Mouse (Mus musculus) ES-E14 (cell line): Measurements from ENCODE around the gene Selp. TPM values are rescaled to one million over a fixed set of nuclear protein-coding genes. Genes with fewer than 3 reads are reported as not detected.

Source experiments
- DNase-seq: peaks from one replicate; pipeline ENCODE4 v3.0.0-alpha.2; 2013; ENCODE audit warnings: low read depth, low spot score
- H3K27ac ChIP-seq: 2 replicates; pipeline ENCODE4 v1.5.1; 2012; ENCODE audit warnings: low read depth, mild to moderate bottlenecking, low read length, moderate library complexity, mixed read lengths; ENCODE audit not compliant: poor library complexity, insufficient read depth, severe bottlenecking
- H3K36me3 ChIP-seq: 2 replicates; pipeline ENCODE4 v1.6.1; 2012; ENCODE audit warnings: mild to moderate bottlenecking, low read length, moderate library complexity, mixed read lengths; ENCODE audit not compliant: control insufficient read depth, poor library complexity, insufficient read depth, severe bottlenecking
- H3K4me1 ChIP-seq, 2 experiments: fragments of 150-350 bp in 1 of 2; sonication (generic) in 1 of 2; 2 replicates each; pipeline ENCODE4 v1.6.1; 2012; ENCODE audit warnings: low read length in 2 of 2, mild to moderate bottlenecking in 1 of 2, mixed read lengths in 1 of 2; ENCODE audit not compliant: control insufficient read depth in 2 of 2, insufficient read depth in 2 of 2, poor library complexity in 1 of 2
- H3K4me3 ChIP-seq, 2 experiments: fragments of 150-350 bp in 1 of 2; sonication (generic) in 1 of 2; 2 replicates each; pipeline ENCODE4 v1.5.1; 2012; ENCODE audit warnings: low read length in 2 of 2, low read depth in 1 of 2, mild to moderate bottlenecking in 1 of 2, mixed read lengths in 1 of 2; ENCODE audit not compliant: insufficient read depth in 1 of 2, poor library complexity in 1 of 2, severe bottlenecking in 1 of 2
- H3K9ac ChIP-seq: 2 replicates; pipeline ENCODE4 v1.6.1; 2012; ENCODE audit warnings: low read depth, mild to moderate bottlenecking, low read length, mixed read lengths; ENCODE audit not compliant: poor library complexity, insufficient read depth, severe bottlenecking
- H3K9me3 ChIP-seq: fragments of 150-350 bp; sonication (generic); 2 replicates; pipeline ENCODE4 v1.6.1; 2012; ENCODE audit warnings: low read depth, mild to moderate bottlenecking, low read length; ENCODE audit not compliant: control insufficient read depth, insufficient read depth
- CHD2 ChIP-seq: IDR thresholded peaks from 2 replicates; pipeline ENCODE4 v1.6.1; 2014; ENCODE audit warnings: mild to moderate bottlenecking, low read depth, low read length, inconsistent platforms
- HCFC1 ChIP-seq: IDR thresholded peaks from 2 replicates; pipeline ENCODE4 v1.6.1; 2012; ENCODE audit warnings: low read length, inconsistent platforms, borderline replicate concordance; ENCODE audit not compliant: insufficient read depth
- MAFK ChIP-seq: IDR thresholded peaks from 2 replicates; pipeline ENCODE4 v1.6.1; 2014; ENCODE audit warnings: mild to moderate bottlenecking, low read depth, low read length, inconsistent platforms; ENCODE audit not compliant: insufficient read depth
- ZC3H11A ChIP-seq: IDR thresholded peaks from 2 replicates; pipeline ENCODE4 v1.6.1; 2012; ENCODE audit warnings: low read depth, mild to moderate bottlenecking, inconsistent platforms, low read length, borderline replicate concordance
- ZNF384 ChIP-seq: IDR thresholded peaks from 2 replicates; pipeline ENCODE4 v1.6.1; 2012; ENCODE audit warnings: low read depth, low read length, inconsistent platforms
- in situ Hi-C, 2 experiments: fragments of 600-800 bp; cut with MboI; formaldehyde crosslinking; loops; one replicate each; pipeline ENCODE4 v1.15.1; 2025; ENCODE audit warnings: low sequenced_read_pairs in 2 of 2, inconsistent platforms in 1 of 2; ENCODE audit not compliant: unreplicated experiment in 2 of 2
- total RNA-seq: library from RNA; depleted of rRNA; stranded (reverse); fragments of 300-350 nt; gene quantifications from 2 replicates; pipeline ENCODE4 v1.2.3, GENCODE M21; 2012

Gene Selp
- total RNA-seq, 1 experiment, result 0.22 TPM

DNA sequence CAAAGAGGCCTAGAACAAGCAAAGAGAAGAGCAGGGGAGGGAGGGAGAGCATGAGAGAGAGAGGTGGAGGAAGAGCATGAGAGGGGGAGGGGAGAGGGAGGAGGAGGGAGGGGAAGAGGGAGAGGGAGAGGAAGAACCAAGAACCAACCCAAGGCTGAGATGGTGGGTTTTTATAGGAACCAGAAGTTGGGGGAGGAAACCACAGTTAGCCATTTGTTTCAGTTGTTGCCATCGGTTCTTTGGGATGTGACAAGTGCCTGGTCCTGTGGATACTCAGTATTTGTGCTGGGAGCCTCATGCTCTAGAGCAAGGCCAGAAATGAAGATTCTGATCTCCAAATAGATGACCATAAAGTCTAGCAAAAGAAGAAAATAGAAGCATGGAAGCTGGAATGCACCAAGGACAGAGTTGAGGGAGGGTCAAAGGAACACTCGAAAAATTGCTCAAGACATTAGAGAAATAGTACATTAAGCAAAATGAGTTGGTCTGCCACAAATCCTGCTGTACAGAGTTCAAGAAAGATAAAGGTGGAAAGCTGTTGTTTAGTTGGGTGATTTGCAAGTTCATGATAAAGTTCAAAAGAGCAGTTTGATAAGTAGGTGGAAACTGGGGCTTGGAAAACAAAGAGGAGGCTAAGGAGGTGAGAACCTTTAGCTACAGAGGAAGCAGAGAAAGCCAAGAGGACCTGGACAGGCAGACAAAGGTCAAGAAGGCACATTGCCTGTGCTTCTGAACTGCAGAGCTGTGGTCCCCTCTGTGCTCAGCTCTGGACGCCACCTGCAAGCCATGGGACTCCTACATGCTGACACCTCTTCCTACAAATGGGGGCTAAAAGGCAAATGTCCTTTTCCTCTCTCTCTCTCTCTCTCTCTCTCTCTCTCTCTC, 5.1 kb downstream of the Selp start:
- Histone ChIP-seq H3K4me3 (no peak overlapping the region), H3K27ac (no peak overlapping the region), H3K9me3 (no peaks in the 10 kb centered on the region), H3K4me1 (no peaks in the 10 kb centered on the region), H3K36me3 (no peaks in the 10 kb centered on the region), H3K9ac (no peak overlapping the region)
- no peak for TF ChIP-seq HCFC1
- no peak for TF ChIP-seq CHD2
- TF ChIP-seq MAFK, result no peak
- TF ChIP-seq ZNF384, result no peak
- no peak for TF ChIP-seq ZC3H11A
- no peak for DNase-seq
- in situ Hi-C loops, result no loop called here

DNA sequence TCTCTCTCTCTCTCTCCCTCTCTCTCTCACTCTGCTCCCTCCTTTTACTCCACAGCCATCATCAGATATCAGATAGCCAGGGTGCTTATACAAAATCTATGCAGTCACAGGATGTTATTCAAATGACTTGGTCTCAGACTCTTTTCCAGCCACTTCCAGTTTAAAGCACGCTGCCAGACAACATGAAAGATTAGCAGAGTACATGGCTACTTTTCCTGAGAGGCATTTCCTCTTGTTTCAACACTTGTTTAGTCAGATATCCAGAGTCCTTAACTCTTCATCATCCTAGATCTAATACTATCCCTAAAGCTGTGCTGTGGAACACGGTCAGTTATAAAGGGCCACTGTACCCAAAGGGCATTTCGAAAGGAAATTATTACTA, 5.7 kb downstream of the Selp start:
- Histone ChIP-seq H3K9me3 (no peaks in the 10 kb centered on the region), H3K27ac (no peak overlapping the region), H3K9ac (no peak overlapping the region), H3K4me1 (no peaks in the 10 kb centered on the region), H3K36me3 (no peaks in the 10 kb centered on the region), H3K4me3 (no peak overlapping the region)
- TF ChIP-seq ZC3H11A, result no peak
- no peak for TF ChIP-seq MAFK
- TF ChIP-seq CHD2, result no peak
- TF ChIP-seq HCFC1, result no peak
- TF ChIP-seq ZNF384, result no peak
- in situ Hi-C loops, result no loop called here
- no peak for DNase-seq

DNA sequence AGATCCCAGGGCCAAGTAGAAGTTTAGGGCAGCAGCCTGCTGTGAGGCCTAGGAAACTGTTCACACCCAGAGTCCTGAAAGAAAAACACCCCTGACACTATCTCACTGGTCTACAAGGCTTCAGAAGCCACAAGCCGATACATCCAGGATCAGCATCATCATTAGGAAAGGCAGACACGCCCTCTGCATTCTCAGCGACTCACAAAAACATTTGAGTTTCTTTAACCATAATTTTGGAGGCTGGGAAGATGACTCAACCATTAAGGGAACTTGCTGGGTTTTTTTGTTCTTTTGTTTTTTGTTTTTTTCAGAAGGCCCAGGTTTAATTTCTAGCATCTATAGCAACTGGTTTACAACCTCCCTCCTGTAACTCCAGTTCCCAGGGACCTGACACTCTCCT, 8.8 kb downstream of the Selp start:
- H3K36me3 ChIP-seq, result no peaks in the 10 kb centered on the region
- no peak overlapping the region for H3K4me3 ChIP-seq
- TF ChIP-seq HCFC1 (no peak), CHD2 (no peak), ZNF384 (no peak), ZC3H11A (no peak), MAFK (no peak)
- no peak for DNase-seq
- H3K9me3 ChIP-seq, result no peaks in the 10 kb centered on the region
- in situ Hi-C loops, result no loop called here
- H3K9ac ChIP-seq, result no peak overlapping the region
- no peak overlapping the region for H3K27ac ChIP-seq
- H3K4me1 ChIP-seq, result no peaks in the 10 kb centered on the region

DNA sequence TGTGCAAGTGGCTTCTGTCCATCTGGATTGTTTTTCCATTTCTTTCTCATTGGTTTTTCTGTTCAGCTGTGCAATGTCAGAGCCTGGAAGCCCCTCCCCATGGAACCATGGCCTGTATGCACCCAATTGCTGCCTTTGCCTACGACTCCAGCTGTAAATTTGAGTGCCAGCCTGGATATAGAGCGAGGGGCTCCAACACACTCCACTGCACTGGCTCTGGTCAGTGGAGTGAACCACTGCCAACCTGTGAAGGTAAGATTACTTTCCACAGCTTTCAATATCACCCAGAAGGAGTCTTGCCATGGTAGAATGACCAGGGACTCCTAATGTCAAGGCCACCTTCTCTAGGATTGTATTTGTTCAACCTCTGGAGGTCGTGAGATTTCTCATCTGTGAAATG, 14.9 kb downstream of the Selp start:
- no peaks in the 10 kb centered on the region for H3K9me3 ChIP-seq
- H3K9ac ChIP-seq, result no peak overlapping the region
- H3K27ac ChIP-seq, result no peak overlapping the region
- no peak for DNase-seq
- in situ Hi-C loops, result no loop called here
- no peaks in the 10 kb centered on the region for H3K4me1 ChIP-seq
- no peak overlapping the region for H3K4me3 ChIP-seq
- TF ChIP-seq ZC3H11A (no peak), CHD2 (no peak), ZNF384 (no peak), HCFC1 (no peak), MAFK (no peak)
- H3K36me3 ChIP-seq, result no peaks in the 10 kb centered on the region
